Mouse (Mus musculus) C2C12 (cell line): ENCODE data around the gene Cdk17.

Source experiments
- CEBPB ChIP-seq: IDR thresholded peaks from one replicate; pipeline ENCODE4 v1.6.1; 2011; ENCODE audit warnings: low read depth, mild to moderate bottlenecking, control low read depth, moderate library complexity
- CTCF ChIP-seq: IDR thresholded peaks from one replicate; pipeline ENCODE4 v1.5.1; 2011; ENCODE audit not compliant: control insufficient read depth, insufficient read depth, insufficient read length
- MAX ChIP-seq: IDR thresholded peaks from one replicate; pipeline ENCODE4 v1.6.1; 2011; ENCODE audit warnings: mild to moderate bottlenecking, control low read depth
- MYOD1 ChIP-seq: IDR thresholded peaks from one replicate; pipeline ENCODE4 v1.6.1; 2011; ENCODE audit warnings: low read depth; ENCODE audit not compliant: control insufficient read depth, insufficient read length
- MYOG ChIP-seq: IDR thresholded peaks from one replicate; pipeline ENCODE4 v1.6.1; 2011; ENCODE audit not compliant: control insufficient read depth, insufficient read length; ENCODE audit errors: extremely low read depth
- USF1 ChIP-seq: IDR thresholded peaks from one replicate; pipeline ENCODE4 v1.6.1; 2011; ENCODE audit warnings: low read depth, mild to moderate bottlenecking, control low read depth, moderate library complexity

DNA sequence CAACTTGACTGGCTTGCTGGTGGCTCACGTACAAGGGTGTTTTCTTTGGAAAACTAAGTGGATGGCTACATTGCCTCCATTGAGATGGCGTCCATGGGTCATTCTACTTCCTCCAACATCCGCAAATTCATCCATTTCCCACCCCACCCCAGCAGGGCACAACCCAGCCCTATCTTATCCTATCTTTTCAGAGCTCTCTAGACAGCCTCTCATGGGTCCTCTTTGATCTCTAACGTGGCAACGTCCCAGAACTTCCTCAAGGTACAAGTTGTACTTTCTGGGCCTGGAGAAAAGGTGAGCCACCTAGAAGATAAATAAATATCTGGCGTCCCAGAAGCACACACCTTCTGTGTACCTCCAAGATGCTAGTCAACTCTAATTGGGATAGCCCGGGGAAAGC, 132.9 kb downstream of the Cdk17 start:
- TF ChIP-seq CTCF, result no peak
- TF ChIP-seq CEBPB, result no peak
- no peak for TF ChIP-seq MAX
- TF ChIP-seq USF1, result no peak
- TF ChIP-seq MYOG, result no peak
- TF ChIP-seq MYOD1, result no peak
